Mouse (Mus musculus): ENCODE data around the gene Casp6.

Casp6 gene

DNA sequence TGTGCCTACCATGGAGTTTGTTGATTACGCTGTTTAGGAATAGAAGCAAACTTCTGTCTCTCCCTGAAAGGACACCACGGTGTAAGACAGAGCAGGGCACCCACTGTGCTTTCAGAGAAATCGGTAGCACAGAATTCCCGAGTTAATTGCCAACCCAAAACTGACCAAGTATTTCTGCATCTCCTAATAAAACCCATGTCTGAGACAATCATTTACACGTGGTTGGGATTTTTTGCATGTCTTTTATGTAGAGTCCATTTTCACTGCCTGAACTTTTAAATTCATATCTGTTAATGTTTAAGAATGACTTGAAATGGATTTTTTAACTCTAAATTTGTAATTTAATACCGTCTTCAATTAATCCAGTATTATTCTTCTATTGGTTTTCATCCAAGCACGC, 22.4 kb downstream of the Casp6 start:
- in situ Hi-C loops (cut with MseI, MboI) = no loop called here

DNA sequence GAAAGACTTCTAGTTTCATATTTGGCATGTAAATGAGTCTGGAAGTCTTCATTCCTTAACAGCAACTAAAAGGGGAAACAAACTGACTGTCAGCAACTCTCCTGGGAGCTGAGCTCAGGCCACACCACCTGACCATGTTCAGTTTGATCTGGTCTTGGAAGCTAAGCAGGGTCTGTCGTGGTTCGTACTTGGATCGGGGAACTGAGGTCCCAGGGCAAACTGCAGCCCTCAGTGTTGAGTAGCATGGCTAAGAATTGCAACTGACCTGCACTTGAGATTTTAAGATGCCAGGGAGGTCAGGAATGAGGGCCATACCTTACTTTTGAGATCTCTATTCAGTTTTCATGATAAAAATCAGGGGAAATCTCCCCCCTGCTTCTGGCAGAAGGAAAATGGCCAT, 24.6 kb downstream of the Casp6 start:
- in situ Hi-C loops (cut with MseI, MboI) = no loop called here

DNA sequence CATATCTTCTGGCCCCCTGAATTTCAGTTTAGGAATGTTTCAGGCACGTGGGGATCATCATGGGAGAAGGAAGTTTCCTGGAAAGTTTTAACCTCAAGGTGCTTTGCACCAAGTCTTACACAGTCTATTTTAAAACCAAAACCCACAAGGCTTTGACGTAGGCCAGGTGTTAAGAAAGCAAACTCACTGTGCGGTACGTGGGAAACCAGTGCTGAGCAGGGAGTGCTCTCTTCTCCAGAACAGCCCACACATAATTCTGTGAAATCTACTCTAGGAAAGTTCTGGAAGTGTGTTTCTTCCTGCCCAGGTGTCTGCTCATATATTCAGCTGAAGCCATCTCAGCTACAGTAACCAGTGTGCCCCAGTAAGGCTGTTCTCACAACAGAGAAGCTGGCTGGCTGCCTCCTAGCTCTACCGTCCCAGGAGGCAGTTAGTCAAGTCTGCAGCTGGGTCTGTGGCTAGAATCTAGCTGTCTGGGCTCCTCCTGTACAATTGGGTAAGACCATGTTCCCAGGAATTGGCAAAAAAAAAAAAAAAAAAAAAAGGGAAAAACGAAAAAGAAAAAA, 29.1 kb downstream of the Casp6 start:
- in situ Hi-C loops (cut with MseI, MboI) = loop anchor here (5.0 kb wide), 1 partner anchor 147 kb away; no protein-coding TSS in a partner anchor

DNA sequence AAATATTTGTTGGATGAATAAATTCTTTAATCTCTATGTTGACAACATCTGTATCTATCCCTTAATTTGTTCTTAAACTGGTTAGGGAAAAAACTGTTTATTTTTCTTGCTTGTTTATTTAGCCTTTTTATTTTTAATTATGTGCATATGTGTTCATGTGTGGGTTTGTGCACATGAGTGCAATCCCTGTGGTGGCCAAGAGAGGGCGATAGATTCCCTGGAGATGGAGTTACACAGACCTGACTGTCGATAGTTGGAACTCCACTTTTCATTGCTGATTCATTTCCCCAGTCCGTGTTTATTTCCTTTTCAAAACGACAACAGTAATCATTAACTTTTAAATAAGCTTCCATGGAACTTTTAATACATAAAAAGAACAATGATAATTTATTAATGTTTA, 31.2 kb downstream of the Casp6 start:
- in situ Hi-C loops (cut with MseI, MboI) = loop anchor here (5.0 kb wide), 1 partner anchor 145 kb away; no protein-coding TSS in a partner anchor

DNA sequence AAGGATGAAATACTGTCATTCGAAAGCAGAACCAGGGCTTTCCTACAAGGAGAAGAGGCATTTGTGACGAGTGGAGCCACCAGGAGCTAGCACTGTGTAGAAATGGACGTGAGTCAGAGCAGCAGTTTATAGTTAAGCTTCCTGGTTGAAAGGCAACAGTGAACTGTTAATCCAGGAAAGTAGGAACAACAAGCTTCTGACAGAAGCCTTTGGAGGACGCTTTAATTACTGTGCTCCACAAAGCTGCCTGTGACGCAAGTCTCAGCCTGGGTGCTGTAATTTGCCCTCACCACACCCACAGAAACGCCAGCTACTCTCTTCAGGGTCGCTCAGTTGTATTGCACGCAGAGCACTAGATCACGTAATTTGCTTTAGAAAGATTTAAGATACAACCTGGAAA, 35.3 kb downstream of the Casp6 start:
- in situ Hi-C loops (cut with MseI, MboI) = no loop called here

DNA sequence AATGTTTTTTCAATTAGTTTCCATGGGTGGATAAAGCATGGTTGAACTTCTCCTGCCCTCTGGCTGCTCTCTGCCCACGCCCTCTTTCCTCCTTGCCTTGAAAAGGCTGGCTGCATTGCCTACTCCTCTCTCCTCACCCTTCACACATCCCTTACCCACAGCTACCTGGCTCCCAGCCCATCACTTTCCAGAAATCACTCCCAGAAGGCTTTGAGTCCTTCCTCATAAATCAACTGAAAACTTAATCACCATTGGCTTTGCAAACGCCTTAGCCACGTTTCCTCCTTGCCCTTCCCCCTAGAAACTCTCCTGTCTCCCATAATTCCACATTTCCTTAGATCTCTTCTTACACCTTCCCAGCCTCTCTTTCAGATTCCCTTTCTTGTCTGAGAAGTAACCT, 36.6 kb downstream of the Casp6 start:
- in situ Hi-C loops (cut with MseI, MboI) = no loop called here

DNA sequence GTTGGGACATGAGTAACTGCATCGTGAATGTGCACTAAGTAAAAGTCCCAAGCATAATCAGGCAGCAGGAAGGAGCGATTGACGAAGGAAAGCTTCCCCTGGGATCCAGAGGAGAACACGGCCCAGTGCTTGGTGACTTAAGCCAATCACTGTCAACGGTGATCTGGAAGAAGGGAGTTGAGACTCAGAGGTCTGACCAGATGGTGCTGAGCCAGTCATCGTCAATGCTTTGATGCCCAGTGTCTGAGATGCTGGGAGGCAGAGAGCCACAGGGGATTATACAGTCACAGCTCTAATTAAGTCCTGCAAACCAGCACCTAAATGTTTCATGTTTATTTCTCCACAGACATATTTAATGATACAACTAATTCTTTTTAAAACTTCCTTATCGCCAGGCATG, 37.8 kb downstream of the Casp6 start:
- in situ Hi-C loops (cut with MseI, MboI) = no loop called here

DNA sequence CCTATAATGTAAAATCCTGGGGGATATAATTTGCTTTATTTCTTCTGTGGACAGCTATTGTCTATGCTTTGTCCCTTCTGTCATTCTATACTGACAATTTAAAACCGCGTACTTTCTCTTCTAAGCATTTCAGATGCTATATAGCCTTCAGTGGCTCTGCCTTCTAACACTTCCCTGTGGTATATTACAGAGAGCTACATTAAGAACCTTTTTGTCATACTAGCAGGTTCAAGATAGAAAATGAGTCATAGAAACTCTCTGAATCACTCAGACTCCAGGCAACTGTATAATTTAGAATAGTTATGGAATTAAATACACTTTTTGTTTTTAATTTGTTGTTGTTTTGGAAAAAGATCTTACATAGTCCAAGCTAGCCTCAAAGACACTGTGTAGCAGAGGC, 39.6 kb downstream of the Casp6 start:
- in situ Hi-C loops (cut with MseI, MboI) = no loop called here

DNA sequence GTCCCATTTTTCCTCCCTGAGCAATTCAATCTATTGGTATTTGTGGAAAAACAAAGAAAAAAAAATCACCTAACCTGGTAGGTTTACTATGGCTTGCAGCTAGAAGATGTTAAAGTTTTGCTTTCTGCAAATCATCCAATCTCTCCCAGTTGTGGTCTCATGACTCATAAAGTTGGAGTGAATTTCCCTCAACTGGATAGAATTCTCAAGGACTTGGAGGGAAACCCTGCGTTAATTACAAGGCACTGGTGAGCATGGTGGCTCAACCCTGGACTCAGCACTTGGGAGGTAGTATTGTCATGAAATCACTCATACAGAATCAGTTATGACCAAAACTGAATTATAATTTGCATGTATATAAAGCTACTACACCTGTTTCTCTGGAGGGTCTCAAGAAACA, 40.1 kb downstream of the Casp6 start:
- in situ Hi-C loops (cut with MseI, MboI) = no loop called here

DNA sequence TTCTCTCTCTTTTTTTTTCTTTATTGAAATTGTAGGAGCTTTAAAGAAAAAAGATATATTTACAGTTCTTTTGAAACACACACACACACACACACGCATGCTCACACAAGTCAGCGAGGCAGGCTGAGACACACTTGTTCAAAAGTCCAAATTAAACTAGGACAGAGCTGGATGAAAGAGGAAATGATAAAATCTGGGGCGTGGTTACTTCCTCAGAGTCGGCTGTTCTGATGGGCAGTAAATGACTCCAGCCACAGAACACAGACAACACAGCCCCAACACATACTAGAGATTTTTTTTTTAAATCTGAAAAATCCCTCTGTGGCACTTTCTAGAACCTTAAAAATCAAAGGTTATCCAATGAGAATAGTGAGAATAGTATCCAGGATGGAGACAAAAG, 42.6 kb downstream of the Casp6 start:
- in situ Hi-C loops (cut with MseI, MboI) = no loop called here

DNA sequence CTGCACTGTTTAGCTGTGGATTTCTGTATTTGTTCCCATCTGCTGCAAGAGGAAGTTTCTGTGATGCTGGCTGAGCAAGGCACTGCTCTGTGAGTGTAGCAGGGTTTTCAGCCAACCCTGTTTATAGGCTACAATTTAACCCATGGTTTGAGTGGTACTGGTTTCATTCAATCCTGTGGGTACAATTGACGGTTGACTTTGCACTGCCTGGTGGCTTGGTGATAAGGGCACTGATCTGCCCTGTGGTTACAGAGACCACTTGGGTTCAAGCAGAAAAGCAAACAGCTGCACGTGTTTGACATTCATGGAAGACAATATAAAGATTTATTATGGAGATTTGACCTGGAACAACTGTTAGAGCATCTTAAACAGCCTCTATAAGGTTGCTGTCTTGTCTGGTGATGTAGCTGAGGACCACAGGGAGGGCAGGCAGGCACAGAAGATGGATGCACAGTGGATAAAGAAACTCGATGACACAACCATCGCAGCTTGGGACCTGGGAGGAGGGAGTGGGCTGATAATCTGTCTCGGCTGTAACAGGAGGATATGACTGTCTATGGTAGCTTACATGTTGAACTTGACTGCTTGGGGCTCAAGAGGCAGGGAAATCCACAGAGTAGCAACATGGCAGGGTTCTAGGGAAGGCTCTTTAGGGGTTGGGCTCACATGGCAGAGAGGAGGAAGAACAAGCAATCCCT, 45.1 kb downstream of the Casp6 start:
- in situ Hi-C loops (cut with MseI, MboI) = no loop called here

DNA sequence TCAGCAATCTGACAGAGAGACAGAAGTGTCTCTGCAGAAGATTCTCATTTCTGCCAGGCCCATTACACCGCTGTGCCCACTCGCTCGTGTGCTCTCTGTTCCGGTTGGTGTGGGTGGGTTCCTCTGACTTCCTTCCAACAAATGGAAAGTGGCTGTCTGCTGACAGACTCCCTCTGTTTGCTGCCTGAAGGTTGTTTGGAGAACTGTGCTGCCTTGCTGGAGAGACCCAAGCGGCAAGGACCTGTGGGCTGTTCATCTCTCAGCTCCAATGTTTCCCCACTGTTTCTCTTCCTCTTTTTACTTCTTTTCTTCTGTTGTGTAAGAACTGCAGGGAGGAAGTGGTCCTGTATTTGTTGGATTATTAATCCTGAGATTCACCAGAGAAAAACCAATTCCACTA, 47.1 kb downstream of the Casp6 start:
- in situ Hi-C loops (cut with MseI, MboI) = no loop called here

DNA sequence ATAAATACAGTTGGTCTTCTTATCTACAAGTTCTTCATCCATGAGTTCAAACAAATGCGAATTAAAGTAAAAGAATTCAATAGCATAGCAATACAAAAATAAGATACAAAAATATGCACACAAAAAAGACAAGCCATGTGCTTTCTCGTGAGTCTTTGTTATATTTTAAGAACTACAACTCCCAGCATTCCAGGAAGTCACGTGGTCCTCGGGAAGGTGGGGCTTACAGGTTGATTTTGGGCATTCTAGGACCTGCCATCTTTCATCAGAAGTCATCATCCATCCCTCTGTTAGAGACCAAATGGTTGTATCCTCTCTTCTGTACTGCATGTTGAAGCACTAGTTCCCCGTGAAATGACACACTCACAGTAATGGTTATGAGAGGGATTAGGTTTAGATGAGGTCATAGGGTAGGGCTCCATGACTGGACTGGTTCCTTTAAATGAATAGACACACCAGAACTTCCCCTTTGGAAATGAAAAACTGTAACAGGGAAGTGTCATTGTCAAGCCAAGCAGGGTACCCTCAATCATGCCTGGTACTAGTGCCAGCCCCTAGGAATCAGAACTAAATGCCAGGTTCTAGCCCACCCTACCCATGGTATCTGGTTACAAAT, 48.0 kb downstream of the Casp6 start:
- in situ Hi-C loops (cut with MseI, MboI) = no loop called here

DNA sequence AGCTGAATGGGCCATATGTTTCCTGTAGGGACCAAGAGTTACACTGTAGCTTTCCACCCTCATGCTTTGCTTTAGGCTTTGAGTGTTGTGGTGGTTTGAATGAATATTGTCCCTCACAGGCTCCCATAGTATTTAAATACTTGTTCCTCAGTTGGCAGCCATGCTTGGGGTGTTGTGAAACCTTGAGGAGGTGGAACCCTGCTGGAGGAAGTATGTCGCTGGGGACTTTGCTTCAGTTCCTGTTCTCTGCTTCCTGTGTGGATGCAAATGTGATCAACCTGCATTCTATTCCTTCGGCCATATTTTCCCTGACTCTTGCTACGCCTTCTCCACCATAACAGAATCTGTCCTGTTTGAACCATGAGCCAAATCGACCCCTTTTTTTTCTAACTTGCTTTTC, 52.1 kb downstream of the Casp6 start:
- in situ Hi-C loops (cut with MseI, MboI) = no loop called here

DNA sequence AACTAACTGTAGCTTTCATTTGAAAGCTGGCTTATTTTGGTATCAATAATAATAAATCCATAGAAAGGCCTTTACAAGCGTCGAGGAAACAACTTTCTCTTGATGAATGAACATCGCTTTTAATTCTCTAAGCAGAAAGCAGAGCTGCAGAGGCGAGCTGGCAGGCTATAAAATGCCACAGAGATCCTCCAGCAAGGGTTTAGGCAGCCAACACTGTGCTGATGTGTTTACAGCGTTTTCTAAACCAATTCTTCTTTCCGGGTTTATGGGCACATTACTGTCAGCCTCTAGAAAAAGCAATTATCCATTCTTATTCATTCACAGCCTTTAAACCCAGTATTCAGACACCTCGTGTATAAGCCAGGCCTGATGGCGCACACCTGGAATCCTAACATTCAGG, 61.3 kb downstream of the Casp6 start:
- in situ Hi-C loops (cut with MseI, MboI) = no loop called here

Measured in mouse trophoblast stem cell (cell line).